Mouse (Mus musculus) stomach, postnatal 0 days (tissue): Measurements from ENCODE around the gene Tmc7.

Experiments
- CTCF ChIP-seq: IDR thresholded peaks from 2 replicates; pipeline ENCODE4 v1.5.1; 2016; ENCODE audit warnings: antibody characterized with exemption, low read depth, mild to moderate bottlenecking, moderate library complexity
- EP300 ChIP-seq: optimal IDR thresholded peaks from 2 replicates; pipeline ENCODE3; 2016; ENCODE audit warnings: antibody characterized with exemption

DNA sequence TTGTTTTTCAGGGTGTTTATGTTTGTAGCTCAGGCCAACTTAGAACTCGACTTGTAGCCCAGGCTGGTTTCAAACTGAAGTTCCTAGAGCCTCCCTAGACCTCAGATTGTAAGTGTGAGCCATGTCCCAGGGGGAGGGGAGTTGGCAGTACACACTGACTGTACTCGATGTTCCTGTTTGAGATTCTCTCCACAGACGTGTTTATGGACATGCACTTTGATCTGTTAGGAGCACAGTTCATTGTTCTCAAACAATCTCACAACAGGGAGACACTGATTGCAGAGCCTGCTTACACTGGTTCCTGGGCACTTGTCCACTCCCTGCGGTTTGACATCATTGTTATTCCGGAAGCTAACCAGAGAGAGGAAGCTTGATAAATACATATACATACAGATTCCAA lies 12.5 kb downstream of the Tmc7 start:
- TF ChIP-seq CTCF (no peak), EP300 (no peak)
